Comparison of ENCODE assay signal across 8 mouse cellular contexts in the genomic region with DNA sequence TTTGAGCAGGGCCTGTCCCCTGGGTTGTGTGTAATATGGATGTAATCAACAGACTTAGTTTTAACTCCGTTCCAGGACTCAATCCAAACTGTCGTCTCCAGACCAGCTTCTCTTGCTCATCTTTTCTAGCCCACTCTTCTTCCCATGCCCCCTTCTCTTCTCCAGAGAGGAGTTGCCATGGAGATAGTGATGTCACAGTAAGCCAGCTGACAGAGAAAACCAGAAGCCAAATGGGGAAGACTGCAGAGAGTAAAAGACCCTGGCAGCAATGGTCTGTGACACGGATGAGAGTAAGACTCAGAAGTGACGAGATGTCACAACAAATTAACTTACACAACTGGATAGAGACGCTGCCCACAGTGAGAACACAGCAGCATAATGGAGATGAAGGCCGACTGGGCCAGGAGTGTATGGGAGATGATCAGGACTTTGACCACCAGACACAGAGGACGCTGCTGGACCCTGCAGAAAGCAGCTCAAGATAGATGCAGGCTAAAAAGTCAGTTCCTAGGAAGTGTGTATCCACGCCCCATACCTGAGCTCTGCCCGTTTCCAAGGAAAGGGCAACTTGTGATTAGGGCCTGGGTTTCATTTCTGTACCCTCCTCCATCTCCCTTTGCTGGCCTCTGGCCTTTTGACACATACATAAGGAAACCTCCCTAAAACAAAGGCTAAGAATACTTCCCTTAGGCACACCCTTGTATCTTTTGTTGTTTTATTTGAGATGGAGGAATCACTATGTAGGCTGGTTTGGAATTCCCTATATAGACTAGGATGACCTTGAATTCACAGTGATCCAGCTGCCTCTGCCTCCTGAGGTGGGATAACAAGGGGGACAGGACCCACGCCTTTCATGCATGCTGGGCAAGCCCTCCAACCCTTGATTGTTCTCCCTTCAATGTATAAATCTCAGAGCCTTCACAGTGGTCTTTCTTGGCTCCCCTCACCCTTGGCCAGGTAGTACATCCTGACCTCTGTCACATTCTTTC. TPM values are rescaled to one million over a fixed set of nuclear protein-coding genes. Genes with fewer than 3 reads are reported as not detected.
A peak's percentile ranks its signal among the peaks of the same experiment; 100 is the strongest.
DNase-seq lines count a peak whose midpoint lies in the region; ATAC-seq and TF ChIP-seq lines count a peak whose summit lies in the region.
"Had no signal": no experiment of that assay in that cellular context is flagged by ENCODE, and none has a peak within 500 bp of the region (broad histone marks: within the 10 kb centered on the region; RNA-seq: fewer than 3 reads in every experiment).

No protein-coding gene starts in this region.

- no peak for DNase-seq in left cerebral cortex, adult 2 months (ENCODE audit: extremely low spot score in 1 of 2, low spot score in 2 of 2)
- DNase-seq in left cerebral cortex, adult 8-10 months (ENCODE audit: low spot score in 2 of 2): no peak
- DNase-seq in embryonic facial prominence, embryonic 14.5 days (ENCODE audit: low spot score): peak; percentile 45
- peak; percentile 80 for DNase-seq in retina, postnatal 1 day
- DNase-seq in adrenal gland, postnatal 14 days: no peak
- DNase-seq in lung, postnatal 4 days: no peak

- TF ChIP-seq CTCF in left cerebral cortex, adult 2 months (IDR thresholded peaks at IDR 0.05): no peak

- H3K9ac ChIP-seq in embryonic facial prominence, embryonic 14.5 days (ENCODE audit: low read depth, low read length): no peak overlapping the region
- peak overlapping the region; percentile 38; the same call in 1 of the 2 replicates for H3K9ac ChIP-seq in hindbrain, embryonic 16.5 days (ENCODE audit: low read depth, low read length)
- H3K9ac ChIP-seq: lung, embryonic 15.5 days had no signal

- peak; percentile 36; the same call in 1 of the 2 replicates for ATAC-seq in embryonic facial prominence, embryonic 14.5 days (ENCODE audit: low read depth)
- ATAC-seq in hindbrain, embryonic 16.5 days: peak; percentile 83

- no peaks in the 10 kb centered on the region for H3K36me3 ChIP-seq in embryonic facial prominence, embryonic 14.5 days (ENCODE audit: control insufficient read depth, insufficient read depth, low read length)
- H3K36me3 ChIP-seq in hindbrain, embryonic 16.5 days (ENCODE audit: control insufficient read depth, insufficient read depth, low read length): no peaks in the 10 kb centered on the region
- H3K36me3 ChIP-seq: lung, embryonic 15.5 days had no signal

- WGBS in embryonic facial prominence, embryonic 14.5 days: 65% methylated on average over 10 of the region's 10 CpGs
- 42% methylated on average over 10 of the region's 10 CpGs for WGBS in hindbrain, embryonic 16.5 days

- peak overlapping the region; percentile 76 for H3K27ac ChIP-seq in left cerebral cortex, adult 2 months
- no peak overlapping the region for H3K27ac ChIP-seq in embryonic facial prominence, embryonic 14.5 days (replicated peaks; ENCODE audit: low read depth, low read length)
- peak overlapping the region; percentile 48 for H3K27ac ChIP-seq in hindbrain, embryonic 16.5 days (ENCODE audit: low read depth, low read length)
- H3K27ac ChIP-seq: lung, embryonic 15.5 days had no signal

- H3K4me3 ChIP-seq in left cerebral cortex, adult 2 months: no peak overlapping the region
- H3K4me3 ChIP-seq in embryonic facial prominence, embryonic 14.5 days (ENCODE audit: low read depth, low read length): no peak overlapping the region
- H3K4me3 ChIP-seq in hindbrain, embryonic 16.5 days (ENCODE audit: low read length): no peak overlapping the region
- H3K4me3 ChIP-seq: lung, embryonic 15.5 days had no signal

- H3K4me1 ChIP-seq in embryonic facial prominence, embryonic 14.5 days (ENCODE audit: control insufficient read depth, insufficient read depth, low read length): peaks cover 2% of the 10 kb centered on the region; the same call in 1 of the 2 replicates
- peaks cover 9% of the 10 kb centered on the region for H3K4me1 ChIP-seq in hindbrain, embryonic 16.5 days (ENCODE audit: control insufficient read depth, insufficient read depth, low read depth, low read length)

- no peaks in the 10 kb centered on the region; the same call in 1 of the 2 replicates for H3K27me3 ChIP-seq in embryonic facial prominence, embryonic 14.5 days (replicated peaks; ENCODE audit: control insufficient read depth, insufficient read depth, low read length)
- H3K27me3 ChIP-seq in hindbrain, embryonic 16.5 days (replicated peaks; ENCODE audit: control insufficient read depth, insufficient read depth, low read length): no peaks in the 10 kb centered on the region

- H3K9me3 ChIP-seq in embryonic facial prominence, embryonic 14.5 days (ENCODE audit: control insufficient read depth, low read length): no peaks in the 10 kb centered on the region
- H3K9me3 ChIP-seq in hindbrain, embryonic 16.5 days (ENCODE audit: control insufficient read depth, low read length): no peaks in the 10 kb centered on the region
- H3K9me3 ChIP-seq: lung, embryonic 15.5 days had no signal

- intact Hi-C loops in left cerebral cortex, adult 2 months (cut with DNase I): no loop called here

- no peak overlapping the region for H3K4me2 ChIP-seq in embryonic facial prominence, embryonic 14.5 days (ENCODE audit: low read depth, low read length)
- H3K4me2 ChIP-seq in hindbrain, embryonic 16.5 days (ENCODE audit: low read length): peak overlapping the region; percentile 31; the same call in 1 of the 2 replicates
- H3K4me2 ChIP-seq: lung, embryonic 15.5 days had no signal

RNA-seq across cellular contexts. Expression of gene Slc2a3, which starts 31.4 kb away (rescaled TPM):
- 100 to 1,000 TPM; 111 to 128 TPM for total RNA-seq in left cerebral cortex, adult 2 months (2021)
- total RNA-seq in left cerebral cortex, adult 8-10 months (2022): 100 to 1,000 TPM in 3 of 4 experiments, 10 to 100 TPM in 1; 95.5 to 112 (median 107) TPM
- 23.9 and 32.0 TPM in 2 replicates for polyA plus RNA-seq in embryonic facial prominence, embryonic 14.5 days (2014; fragmentation: Nextera tagmentation; extraction: Ambion mirVana)
- 57.0 and 57.4 TPM in 2 replicates for polyA plus RNA-seq in hindbrain, embryonic 16.5 days (2015; fragmentation: Nextera tagmentation; extraction: Ambion mirVana)
- total RNA-seq in adrenal gland, postnatal 14 days (2021): 8.5 and 14.9 TPM in 2 replicates

RNA-seq across cellular contexts. Expression of gene Foxj2, which starts 49.6 kb away (rescaled TPM):
- 10 to 100 TPM; 28.4 to 29.2 TPM for total RNA-seq in left cerebral cortex, adult 2 months (2021)
- 10 to 100 TPM; 27.5 to 28.4 (median 28.0) TPM for total RNA-seq in left cerebral cortex, adult 8-10 months (2022)
- 9.0 and 9.7 TPM in 2 replicates for polyA plus RNA-seq in embryonic facial prominence, embryonic 14.5 days (2014; fragmentation: Nextera tagmentation; extraction: Ambion mirVana)
- 6.7 and 8.3 TPM in 2 replicates for polyA plus RNA-seq in hindbrain, embryonic 16.5 days (2015; fragmentation: Nextera tagmentation; extraction: Ambion mirVana)
- total RNA-seq in adrenal gland, postnatal 14 days (2021): 21.0 and 21.3 TPM in 2 replicates

Comparison
In these comparisons a context has a peak if more than half of its experiments do, and no peak if none do; other contexts are left out.
1. DNase-seq: peak in embryonic facial prominence, embryonic 14.5 days (single experiment) and retina, postnatal 1 day (single experiment); none in left cerebral cortex, adult 2 months (0 of 2), left cerebral cortex, adult 8-10 months (0 of 2), adrenal gland, postnatal 14 days (single experiment) and lung, postnatal 4 days (0 of 2).